Mouse (Mus musculus) limb, embryonic 10.5 days (tissue): ENCODE measurements around the gene Adamts17. TPM values are rescaled to one million over a fixed set of nuclear protein-coding genes. Genes with fewer than 3 reads are reported as not detected.

ENCODE experiments used
- DNase-seq: peaks from one replicate; pipeline ENCODE4 v3.0.0-alpha.2; 2017; ENCODE audit warnings: low spot score
- H3K27ac ChIP-seq: fragments of 300-500 bp; sonication (generic); 2 replicates; pipeline ENCODE4 v1.5.1; 2016; ENCODE audit warnings: mild to moderate bottlenecking
- H3K27me3 ChIP-seq: fragments of 300-500 bp; sonication (generic); 2 replicates; pipeline ENCODE4 v1.6.1; 2016; ENCODE audit warnings: low read depth, mild to moderate bottlenecking; ENCODE audit not compliant: poor library complexity, severe bottlenecking
- H3K36me3 ChIP-seq: fragments of 300-500 bp; sonication (generic); 2 replicates; pipeline ENCODE4 v1.6.1; 2016; ENCODE audit warnings: mild to moderate bottlenecking, moderate library complexity
- H3K4me1 ChIP-seq: fragments of 300-500 bp; sonication (generic); 2 replicates; pipeline ENCODE4 v1.6.1; 2016
- H3K4me3 ChIP-seq: fragments of 300-500 bp; sonication (generic); 2 replicates; pipeline ENCODE4 v1.5.1; 2016; ENCODE audit warnings: mild to moderate bottlenecking, moderate library complexity
- H3K9me3 ChIP-seq: fragments of 300-500 bp; sonication (generic); replicated peaks from 2 replicates; pipeline ENCODE4 v1.6.1; 2016; ENCODE audit warnings: mild to moderate bottlenecking
- WGBS: fragments of 180-500 bp; shearing (Covaris S2); methylation state at CpG from one replicate; pipeline ENCODE4 v1.1.7; 2016; 5-methylcytosine and 5-hydroxymethylcytosine counted together
- polyA plus RNA-seq: library from polyadenylated mRNA; unstranded; fragments of >200 nt; fragmentation: Nextera tagmentation; extraction: Ambion mirVana; gene quantifications from 2 replicates; pipeline ENCODE4 v1.2.1, GENCODE M21; 2016

The Adamts17 gene
- polyA plus RNA-seq, 1 experiment from 2014 or later, result 6.7 TPM

- DNase-seq, result no peak
- no peaks in the 10 kb centered on the region; the same call in 1 of the 2 replicates for H3K4me1 ChIP-seq
- no peaks in the 10 kb centered on the region for H3K36me3 ChIP-seq
- no peak overlapping the region for H3K27ac ChIP-seq
- H3K4me3 ChIP-seq, result no peak overlapping the region
- 94% methylated on average over 5 of the region's 5 CpGs for WGBS
- H3K9me3 ChIP-seq, result no peaks in the 10 kb centered on the region
- H3K27me3 ChIP-seq, result no peaks in the 10 kb centered on the region
Observed at GRCm38 (mm10) chr7:66903014-66903413, 63.5 kb downstream of the Adamts17 start.

GRCm38 (mm10) chr7:66905941-66906340, 66.4 kb downstream of the Adamts17 start:
- 88% methylated on average over 4 of the region's 4 CpGs for WGBS

GRCm38 (mm10) chr7:66912866-66913265, 73.3 kb downstream of the Adamts17 start:
- H3K27me3 ChIP-seq, result no peaks in the 10 kb centered on the region
- H3K9me3 ChIP-seq, result no peaks in the 10 kb centered on the region
- WGBS, result 61% methylated on average over 5 of the region's 5 CpGs
- peaks cover 10% of the 10 kb centered on the region for H3K4me1 ChIP-seq
- no peak overlapping the region for H3K4me3 ChIP-seq
- peak; percentile 35 for DNase-seq
- no peaks in the 10 kb centered on the region for H3K36me3 ChIP-seq
- H3K27ac ChIP-seq, result peak overlapping the region; percentile 69

More at GRCm38 (mm10) chr7:66905941-66906340, 66.4 kb downstream of the Adamts17 start:
- H3K27me3 ChIP-seq, result no peaks in the 10 kb centered on the region
- no peak overlapping the region for H3K4me3 ChIP-seq
- no peaks in the 10 kb centered on the region; the same call in none of the 2 replicates for H3K4me1 ChIP-seq
- H3K27ac ChIP-seq, result no peak overlapping the region
- no peak for DNase-seq
- no peaks in the 10 kb centered on the region for H3K9me3 ChIP-seq
- no peaks in the 10 kb centered on the region for H3K36me3 ChIP-seq

- Histone ChIP-seq H3K4me1 (no peaks in the 10 kb centered on the region), H3K9me3 (no peaks in the 10 kb centered on the region), H3K36me3 (no peaks in the 10 kb centered on the region), H3K27ac (no peak overlapping the region), H3K4me3 (no peak overlapping the region), H3K27me3 (no peaks in the 10 kb centered on the region)
- 96% methylated on average over 3 of the region's 3 CpGs for WGBS
- no peak for DNase-seq
Observed at GRCm38 (mm10) chr7:66923595-66923994, 84.1 kb downstream of the Adamts17 start.

- no peaks in the 10 kb centered on the region for H3K36me3 ChIP-seq
- no peak overlapping the region for H3K4me3 ChIP-seq
- no peaks in the 10 kb centered on the region for H3K4me1 ChIP-seq
- 93% methylated on average over 1 of the region's 1 CpGs for WGBS
- no peaks in the 10 kb centered on the region for H3K9me3 ChIP-seq
- DNase-seq, result no peak
- H3K27me3 ChIP-seq, result no peaks in the 10 kb centered on the region
- no peak overlapping the region for H3K27ac ChIP-seq
Observed at GRCm38 (mm10) chr7:66924104-66924503, 84.6 kb downstream of the Adamts17 start.

GRCm38 (mm10) chr7:66929263-66929662, 89.7 kb downstream of the Adamts17 start:
- Histone ChIP-seq H3K4me3 (no peak overlapping the region), H3K27me3 (no peaks in the 10 kb centered on the region), H3K36me3 (no peaks in the 10 kb centered on the region), H3K27ac (no peak overlapping the region), H3K9me3 (no peaks in the 10 kb centered on the region), H3K4me1 (peaks cover 10% of the 10 kb centered on the region; the same call in 1 of the 2 replicates)
- no peak for DNase-seq
- 76% methylated on average over 6 of the region's 6 CpGs for WGBS

GRCm38 (mm10) chr7:66931291-66931690, 91.8 kb downstream of the Adamts17 start:
- Histone ChIP-seq H3K27ac (no peak overlapping the region), H3K9me3 (no peaks in the 10 kb centered on the region), H3K27me3 (no peaks in the 10 kb centered on the region), H3K4me3 (no peak overlapping the region), H3K36me3 (no peaks in the 10 kb centered on the region), H3K4me1 (peaks cover 22% of the 10 kb centered on the region)
- no peak for DNase-seq
- 94% methylated on average over 1 of the region's 1 CpGs for WGBS

GRCm38 (mm10) chr7:66933251-66933650, 93.7 kb downstream of the Adamts17 start:
- peaks cover 32% of the 10 kb centered on the region for H3K4me1 ChIP-seq
- no peak overlapping the region for H3K4me3 ChIP-seq
- no peaks in the 10 kb centered on the region for H3K36me3 ChIP-seq
- no peak for DNase-seq
- no peaks in the 10 kb centered on the region for H3K27me3 ChIP-seq
- H3K9me3 ChIP-seq, result no peaks in the 10 kb centered on the region
- WGBS, result 74% methylated on average over 4 of the region's 4 CpGs
- no peak overlapping the region for H3K27ac ChIP-seq

GRCm38 (mm10) chr7:66934062-66934461, 94.5 kb downstream of the Adamts17 start:
- H3K4me1 ChIP-seq, result peaks cover 36% of the 10 kb centered on the region
- H3K27ac ChIP-seq, result 0 out of 2 replicates have a peak overlapping the region, but pooled peaks have one; percentile 5
- H3K36me3 ChIP-seq, result no peaks in the 10 kb centered on the region
- no peaks in the 10 kb centered on the region for H3K9me3 ChIP-seq
- WGBS, result 86% methylated on average over 6 of the region's 6 CpGs
- no peak overlapping the region for H3K4me3 ChIP-seq
- H3K27me3 ChIP-seq, result no peaks in the 10 kb centered on the region
- no peak for DNase-seq

GRCm38 (mm10) chr7:66935041-66935440, 95.5 kb downstream of the Adamts17 start:
- Histone ChIP-seq H3K27ac (peak overlapping the region; percentile 25; the same call in 1 of the 2 replicates), H3K4me1 (peaks cover 37% of the 10 kb centered on the region), H3K9me3 (no peaks in the 10 kb centered on the region), H3K4me3 (no peak overlapping the region), H3K36me3 (no peaks in the 10 kb centered on the region), H3K27me3 (no peaks in the 10 kb centered on the region)
- WGBS, result 91% methylated on average over 6 of the region's 6 CpGs
- no peak for DNase-seq

GRCm38 (mm10) chr7:66936042-66936755, 96.7 kb downstream of the Adamts17 start:
- H3K4me3 ChIP-seq, result no peak overlapping the region
- no peaks in the 10 kb centered on the region for H3K9me3 ChIP-seq
- DNase-seq, result no peak
- H3K27me3 ChIP-seq, result no peaks in the 10 kb centered on the region
- H3K36me3 ChIP-seq, result no peaks in the 10 kb centered on the region
- peaks cover 37% of the 10 kb centered on the region for H3K4me1 ChIP-seq
- no peak overlapping the region for H3K27ac ChIP-seq
- 93% methylated on average over 8 of the region's 8 CpGs for WGBS

GRCm38 (mm10) chr7:66936911-66937310, 97.4 kb downstream of the Adamts17 start:
- no peak overlapping the region for H3K27ac ChIP-seq
- no peaks in the 10 kb centered on the region for H3K36me3 ChIP-seq
- no peak overlapping the region for H3K4me3 ChIP-seq
- 77% methylated on average over 2 of the region's 2 CpGs for WGBS
- no peaks in the 10 kb centered on the region for H3K9me3 ChIP-seq
- no peaks in the 10 kb centered on the region for H3K27me3 ChIP-seq
- H3K4me1 ChIP-seq, result peaks cover 37% of the 10 kb centered on the region
- DNase-seq, result no peak

- H3K9me3 ChIP-seq, result no peaks in the 10 kb centered on the region
- H3K27me3 ChIP-seq, result no peaks in the 10 kb centered on the region
- no peak overlapping the region for H3K27ac ChIP-seq
- DNase-seq, result no peak
- no peak overlapping the region for H3K4me3 ChIP-seq
- peaks cover 28% of the 10 kb centered on the region for H3K4me1 ChIP-seq
- no peaks in the 10 kb centered on the region for H3K36me3 ChIP-seq
- WGBS, result 87% methylated on average over 13 of the region's 13 CpGs
Observed at GRCm38 (mm10) chr7:66938988-66939783, 99.7 kb downstream of the Adamts17 start.
